Mouse (Mus musculus) ES-CJ7 (cell line): ENCODE results near the gene Ftsj3.
"Not testable (repeated sequence)": the region's sequence is repeated elsewhere in the genome, so short reads cannot be mapped to it uniquely, and the experiment has no call there.

ENCODE experiments used
- DNase-seq: peaks from one replicate; pipeline ENCODE4 v3.0.0; 2011; ENCODE audit warnings: low read depth, low spot score

Gene Ftsj3

DNA sequence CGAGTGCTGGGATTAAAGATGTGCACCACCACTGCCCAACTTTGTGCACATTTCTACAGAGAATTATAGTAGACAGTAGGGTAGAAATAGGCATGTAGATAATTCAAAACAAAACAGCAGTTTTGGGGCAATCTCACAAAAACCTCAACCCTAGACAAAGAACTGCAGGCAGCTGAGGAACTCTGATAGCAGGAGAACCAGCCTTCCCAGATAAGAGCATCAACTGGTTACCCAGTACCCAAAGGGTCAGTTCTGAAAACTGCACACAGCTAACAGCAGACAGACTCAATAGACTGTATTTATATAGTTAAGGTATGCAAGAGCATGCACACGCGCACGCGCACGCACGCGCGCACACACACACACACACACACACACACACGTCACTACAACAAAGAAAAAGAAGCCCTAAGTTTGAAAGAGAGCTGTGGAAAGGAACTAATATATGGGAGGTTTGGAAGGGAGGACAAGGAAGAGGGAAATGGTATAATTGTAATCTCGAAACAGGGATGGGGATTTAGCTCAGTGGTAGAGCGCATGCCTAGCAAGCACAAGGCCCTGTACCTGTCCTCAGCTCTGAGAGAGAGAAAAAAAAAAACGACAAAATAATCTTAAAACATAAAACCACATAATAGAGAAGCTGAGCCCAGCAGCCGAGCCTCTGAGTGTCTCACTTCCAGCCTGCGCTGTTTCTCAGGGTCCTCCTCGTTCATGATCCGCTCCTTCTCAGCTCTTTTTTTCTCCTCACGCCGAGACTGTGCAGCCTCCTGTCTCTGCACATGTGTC, 54.3 kb downstream of the Ftsj3 start:
- DNase-seq: no peak

DNA sequence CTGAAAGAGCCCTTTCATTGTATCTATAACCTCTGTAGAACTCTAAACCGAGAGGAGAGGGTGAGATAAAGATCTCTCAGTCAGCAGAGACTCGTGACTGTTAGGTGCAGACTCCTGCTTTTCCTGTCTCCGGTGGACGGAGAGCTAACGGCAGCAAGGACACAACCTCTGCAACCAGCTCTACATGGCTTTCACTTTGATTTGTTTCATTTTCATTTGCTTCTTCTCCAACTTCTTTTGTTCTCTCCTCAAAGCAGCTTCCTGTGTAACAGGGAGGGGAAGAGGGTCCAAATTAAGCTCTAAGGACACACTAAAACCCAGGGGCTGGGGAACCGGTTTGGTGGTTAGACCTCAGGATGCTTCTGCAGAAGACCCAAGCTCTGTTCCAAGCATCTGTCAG, 55.1 kb downstream of the Ftsj3 start:
- no peak for DNase-seq

GRCm38 (mm10) chr11:106199997-106200396, 55.9 kb downstream of the Ftsj3 start:
- not testable (repeated sequence) for DNase-seq
